Mouse (Mus musculus): Measurements from ENCODE around the gene Naa38.

Naa38 gene

GRCm38 (mm10) chr11:69400083-69400850, 5.0 kb downstream of the Naa38 start:
- no peak for DNase-seq (ENCODE audit: low read depth, low spot score)

- DNase-seq (ENCODE audit: low read depth, low spot score) = no peak
Observed at GRCm38 (mm10) chr11:69401210-69401637, 5.9 kb downstream of the Naa38 start.

DNA sequence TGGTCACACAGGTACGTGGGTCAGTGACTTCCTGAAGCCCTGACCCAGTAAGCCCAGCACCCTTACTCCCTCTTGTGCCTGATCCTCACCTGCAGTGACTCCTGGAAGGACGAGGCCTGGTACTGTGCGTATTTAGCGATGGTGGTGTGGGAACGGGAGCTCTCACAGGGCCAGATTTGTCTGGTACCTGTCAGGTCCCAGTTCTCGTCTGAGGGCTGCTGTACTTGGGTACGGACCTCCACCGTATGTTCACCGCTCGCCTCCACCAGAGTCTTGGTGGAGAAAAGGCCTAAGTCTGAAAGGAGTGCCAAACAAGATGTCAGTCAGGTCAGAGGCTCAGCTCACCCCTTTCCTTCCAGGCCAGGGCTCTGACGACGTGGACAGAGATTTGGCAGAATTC, 6.7 kb downstream of the Naa38 start:
- no peak for DNase-seq (ENCODE audit: low read depth, low spot score)

DNA sequence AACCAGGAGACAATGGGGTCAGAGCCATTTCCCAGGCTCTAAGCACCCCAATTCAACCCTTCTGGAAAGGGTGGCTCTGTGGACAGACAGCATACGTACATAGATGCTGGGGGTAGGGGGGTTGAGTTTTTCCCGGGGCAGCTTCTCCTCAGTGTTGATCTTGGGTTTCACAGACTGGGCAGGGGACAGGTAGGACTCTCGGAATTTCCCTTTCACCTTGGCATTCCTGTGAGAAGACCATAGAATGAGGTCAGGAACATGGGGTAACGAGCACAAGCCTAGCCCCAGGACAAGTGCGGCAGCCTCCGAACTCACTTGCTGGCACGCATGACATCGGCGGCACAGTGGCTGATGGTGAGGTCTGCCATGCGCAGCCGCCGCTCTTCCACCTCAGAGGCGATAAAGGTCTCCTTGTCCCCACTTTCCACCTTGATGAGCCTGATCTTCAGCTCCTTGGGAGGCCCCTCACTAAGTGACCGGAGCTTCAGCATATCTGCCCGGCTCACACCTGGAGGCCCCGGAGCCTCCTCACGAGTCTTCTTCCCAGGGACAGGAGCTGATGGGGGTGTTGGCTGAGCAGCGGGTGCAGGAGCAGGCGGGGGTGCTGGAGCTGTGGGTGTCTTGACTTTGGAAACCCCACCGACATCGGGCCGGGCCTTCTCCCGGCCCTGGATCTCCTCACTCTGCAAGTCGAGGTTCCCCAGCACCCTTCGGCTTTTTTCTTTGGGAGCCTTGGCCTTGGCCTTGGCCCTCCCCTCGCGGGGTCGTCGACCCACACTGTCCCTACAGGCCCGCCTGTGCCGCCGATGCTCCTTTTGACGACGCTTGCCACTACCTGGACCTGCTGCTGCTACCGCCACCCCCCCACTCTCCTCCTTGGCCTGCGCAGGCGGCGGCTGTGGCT, 8.7 kb downstream of the Naa38 start:
- no peak for DNase-seq (ENCODE audit: low read depth, low spot score)

GRCm38 (mm10) chr11:69404595-69405396, 9.5 kb downstream of the Naa38 start:
- no peak for DNase-seq (ENCODE audit: low read depth, low spot score)

GRCm38 (mm10) chr11:69405397-69406200, 10.3 kb downstream of the Naa38 start:
- no peak for DNase-seq (ENCODE audit: low read depth, low spot score)

DNA sequence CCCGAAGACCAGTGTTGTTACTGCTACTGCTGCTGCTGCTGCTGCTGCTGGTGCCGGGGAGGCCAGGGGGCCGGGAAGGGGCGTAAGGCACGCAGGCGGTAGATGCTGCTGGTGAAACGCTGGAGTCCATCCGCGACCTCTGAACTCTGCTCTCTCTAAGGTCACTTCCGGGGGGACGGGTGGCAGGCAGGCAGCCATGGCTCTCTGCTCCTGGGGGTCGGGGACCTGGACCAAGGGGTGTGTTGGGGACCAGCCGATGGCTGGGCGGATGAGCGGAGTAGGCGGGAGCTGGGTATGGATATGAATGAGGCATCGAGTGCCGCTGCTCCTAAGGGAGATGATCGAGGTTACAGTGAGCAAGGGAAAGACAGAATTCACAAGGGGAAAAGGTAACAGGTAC, 11.0 kb downstream of the Naa38 start:
- DNase-seq (ENCODE audit: low read depth, low spot score) = no peak

DNA sequence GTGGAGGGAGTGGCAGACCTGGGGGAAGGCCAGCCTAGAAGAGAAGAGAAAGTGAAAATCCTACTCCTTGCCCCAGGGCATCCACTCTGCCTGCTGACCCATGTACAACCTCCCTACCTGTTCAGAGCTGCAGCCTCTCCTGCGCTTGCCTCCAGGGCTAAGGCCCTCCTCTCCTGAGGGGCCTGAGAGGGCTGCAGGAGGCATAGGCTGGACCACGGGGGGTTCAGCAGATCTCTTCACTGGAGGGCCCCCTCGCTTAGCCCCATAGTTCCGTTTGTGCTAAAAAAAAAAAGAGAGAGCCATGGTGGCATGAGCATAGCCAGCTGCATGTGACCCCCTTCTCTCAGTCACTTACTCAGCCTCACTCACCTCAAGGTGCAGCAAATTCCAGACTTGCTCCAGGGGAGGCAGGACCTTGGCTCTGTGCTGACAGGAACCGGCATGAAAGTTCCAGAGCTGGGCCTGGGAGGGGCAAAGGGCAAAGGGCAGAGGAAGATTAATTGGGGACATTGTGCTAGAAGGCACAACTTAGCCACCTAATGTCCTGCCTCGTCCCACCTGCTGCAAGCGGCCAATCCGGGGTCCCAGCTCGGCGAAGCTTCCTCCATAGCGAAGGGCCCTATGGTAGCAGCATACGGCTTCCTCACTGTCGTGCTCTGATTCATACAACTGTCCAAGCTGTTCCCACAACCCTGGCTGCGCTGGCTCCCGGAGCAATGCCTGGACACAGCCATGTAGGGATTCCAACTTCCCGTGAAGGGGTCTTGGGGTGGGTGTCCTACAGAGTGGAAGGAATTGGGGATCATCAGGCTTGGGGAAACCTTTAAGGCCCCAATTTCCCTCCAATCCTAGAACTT, 11.8 kb downstream of the Naa38 start:
- DNase-seq (ENCODE audit: low read depth, low spot score) = no peak

- DNase-seq (ENCODE audit: low read depth, low spot score) = no peak
Observed at GRCm38 (mm10) chr11:69407724-69408004, 12.4 kb downstream of the Naa38 start.

DNA sequence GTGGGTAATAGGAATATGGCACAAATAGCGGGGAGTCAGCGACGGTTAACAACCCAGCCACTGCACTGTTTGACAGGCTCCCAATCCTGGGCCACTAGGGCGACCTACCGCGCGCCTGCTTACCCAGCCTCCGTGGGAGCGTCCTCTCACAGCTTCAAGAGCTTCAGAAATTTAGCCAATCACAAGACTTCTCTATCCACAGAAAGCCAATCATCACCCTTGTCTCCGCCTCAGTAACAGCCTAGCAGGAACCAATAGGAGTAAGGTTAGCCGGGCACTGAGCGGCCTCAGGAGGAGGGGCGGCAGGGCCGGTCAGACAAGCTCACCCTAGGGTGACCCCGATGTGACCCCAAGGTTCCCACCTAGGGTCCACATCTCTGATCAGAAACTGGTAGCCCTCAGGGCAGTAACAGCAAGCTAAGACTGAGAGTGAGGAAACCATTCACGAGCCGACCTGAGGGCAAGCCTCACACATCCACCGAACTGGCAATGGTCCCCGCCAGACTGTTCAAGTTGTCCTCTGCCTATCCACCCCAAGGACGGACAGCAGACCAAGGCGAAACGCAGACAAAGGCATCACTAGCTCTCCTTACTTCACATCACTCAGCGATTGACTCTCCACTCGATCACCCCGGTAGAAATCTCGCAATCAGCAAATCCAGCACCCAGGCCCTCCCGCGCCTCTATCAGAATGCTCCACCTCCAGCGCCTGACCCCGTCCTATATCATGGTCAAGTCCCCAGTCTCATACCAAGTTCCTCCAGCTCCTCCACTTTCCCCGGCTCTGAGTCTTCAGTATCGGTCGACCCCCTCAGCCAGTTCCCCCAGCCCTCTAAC, 13.5 kb downstream of the Naa38 start:
- DNase-seq (ENCODE audit: low read depth, low spot score) = no peak

- DNase-seq (ENCODE audit: low read depth, low spot score) = no peak
Observed at GRCm38 (mm10) chr11:69409378-69410044, 14.2 kb downstream of the Naa38 start.

GRCm38 (mm10) chr11:69410045-69410309, 14.7 kb downstream of the Naa38 start:
- no peak for DNase-seq (ENCODE audit: low read depth, low spot score)

- no peak for DNase-seq (ENCODE audit: low read depth, low spot score)
Observed at GRCm38 (mm10) chr11:69410310-69411072, 15.2 kb downstream of the Naa38 start.

- peak; percentile 90 for DNase-seq (ENCODE audit: low read depth, low spot score)
Observed at GRCm38 (mm10) chr11:69411073-69411535, 15.8 kb downstream of the Naa38 start.

- DNase-seq (ENCODE audit: low read depth, low spot score) = no peak
Observed at GRCm38 (mm10) chr11:69411538-69412203, 16.4 kb downstream of the Naa38 start.

GRCm38 (mm10) chr11:69412548-69412947, 17.3 kb downstream of the Naa38 start:
- DNase-seq (ENCODE audit: low read depth, low spot score) = no peak

All from brain, embryonic 18.5 days (tissue).